Mouse (Mus musculus) frontal cortex, adult 2 months (tissue): ENCODE results near the gene Emc6. TPM values are rescaled to one million over a fixed set of nuclear protein-coding genes. Genes with fewer than 3 reads are reported as not detected.
A peak's percentile ranks its signal among the peaks of the same experiment; 100 is the strongest.

Experiments
- DNase-seq, 2 experiments: peaks; one replicate each; pipeline ENCODE4 v3.0.0; 2022; ENCODE audit warnings: low spot score in 1 of 2; ENCODE audit errors: extremely low spot score in 1 of 2
- polyA plus RNA-seq: library from polyadenylated mRNA; depleted of rRNA; stranded (reverse); fragments of >200 nt; gene quantifications from 2 replicates; pipeline ENCODE4 v1.2.3, GENCODE M21; 2012; rRNA removed

Gene Emc6
- 63.0 and 66.5 TPM in 2 replicates for polyA plus RNA-seq

DNA sequence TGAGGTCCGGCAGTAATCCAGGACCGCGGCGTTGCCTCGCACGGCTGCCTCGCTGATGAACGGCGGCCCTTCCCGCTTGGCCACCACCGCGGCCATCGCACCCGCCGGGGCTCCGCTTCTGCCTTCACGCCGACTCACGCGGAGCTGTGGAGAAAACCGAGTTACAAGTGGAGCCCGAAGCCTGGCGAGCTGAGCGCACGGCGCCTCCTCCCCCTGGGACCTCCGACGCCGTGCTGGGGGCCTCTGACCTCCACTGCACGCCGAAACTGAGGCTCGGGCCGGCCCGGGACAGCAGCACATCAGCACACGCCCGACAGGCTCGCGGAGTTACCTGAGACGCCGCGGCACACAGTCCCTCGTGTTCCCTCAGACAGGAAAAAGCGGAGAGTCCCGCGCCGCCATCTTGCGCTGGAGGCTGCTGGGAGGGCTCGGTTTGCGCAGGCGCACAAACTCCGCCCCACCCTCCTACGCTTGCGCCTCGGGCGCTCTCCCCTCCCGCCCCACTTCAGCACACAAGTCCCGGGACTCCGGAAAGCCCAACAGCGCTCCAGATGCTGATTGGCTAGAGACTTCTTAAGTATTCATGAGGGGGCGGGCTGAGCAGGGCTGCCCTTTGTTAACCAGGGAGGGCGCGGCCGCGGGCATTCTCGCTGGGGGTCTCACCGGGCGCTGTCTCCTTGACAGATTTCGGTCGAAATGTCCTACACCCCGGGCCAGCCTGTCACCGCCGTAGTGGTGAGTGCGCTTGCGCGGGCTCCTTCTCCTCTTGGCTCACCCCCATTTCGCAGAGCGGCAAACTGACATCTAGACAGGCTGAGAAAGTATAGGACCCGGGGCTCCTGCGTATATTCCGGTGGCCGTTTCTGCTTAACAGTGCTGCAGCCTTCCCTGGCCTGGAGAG lies at the start of gene Emc6, which contains the start of gene Tax1bp3:
Gene Emc6, minus strand, starts transcription at position 430 of the 901 bp plus-strand sequence.
Gene Tax1bp3, plus strand, starts transcription at position 476 of the 901 bp plus-strand sequence.
- DNase-seq: peak; percentile 90 to 96

DNA sequence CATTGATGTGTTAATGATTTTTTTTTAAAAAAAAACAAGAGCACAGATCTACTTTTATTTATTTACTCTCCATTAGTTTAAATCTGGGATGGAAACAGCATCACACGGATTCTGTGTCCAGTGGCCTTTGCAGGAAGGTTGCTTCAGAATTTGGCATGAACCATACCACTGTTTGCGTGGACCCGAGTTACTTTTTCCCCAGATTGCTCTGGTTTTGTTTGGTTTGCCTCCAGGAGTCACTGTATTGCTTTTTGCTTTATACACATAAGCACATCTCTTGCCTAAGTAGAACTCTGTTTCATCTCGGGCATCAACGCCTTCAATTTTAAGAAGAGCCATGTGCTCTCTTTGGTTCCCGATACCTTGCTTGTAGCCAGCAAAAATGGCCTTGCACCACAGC lies 49.0 kb upstream of the Emc6 start:
- DNase-seq: no peak

DNA sequence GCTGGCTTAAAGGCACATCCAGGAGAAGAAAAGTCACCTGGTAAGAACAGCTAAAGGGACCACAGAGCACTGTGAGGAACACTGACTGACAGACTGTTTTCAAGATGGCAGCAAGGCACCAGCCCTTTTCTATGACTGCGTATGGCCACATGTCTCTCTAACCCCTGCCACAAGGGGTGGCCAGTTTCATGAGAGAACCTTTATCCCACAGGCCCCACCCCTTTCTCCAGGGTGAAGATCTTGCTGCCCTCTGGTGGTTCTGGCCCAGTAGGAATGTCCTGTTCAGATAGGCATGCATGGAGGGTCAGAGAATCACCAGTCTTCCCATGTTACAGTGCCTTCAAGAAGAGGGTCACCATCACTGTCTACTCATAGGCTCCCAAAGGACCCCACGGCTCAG lies 47.1 kb upstream of the Emc6 start:
- peak in 1 of 2 experiments; percentile 8 for DNase-seq

DNA sequence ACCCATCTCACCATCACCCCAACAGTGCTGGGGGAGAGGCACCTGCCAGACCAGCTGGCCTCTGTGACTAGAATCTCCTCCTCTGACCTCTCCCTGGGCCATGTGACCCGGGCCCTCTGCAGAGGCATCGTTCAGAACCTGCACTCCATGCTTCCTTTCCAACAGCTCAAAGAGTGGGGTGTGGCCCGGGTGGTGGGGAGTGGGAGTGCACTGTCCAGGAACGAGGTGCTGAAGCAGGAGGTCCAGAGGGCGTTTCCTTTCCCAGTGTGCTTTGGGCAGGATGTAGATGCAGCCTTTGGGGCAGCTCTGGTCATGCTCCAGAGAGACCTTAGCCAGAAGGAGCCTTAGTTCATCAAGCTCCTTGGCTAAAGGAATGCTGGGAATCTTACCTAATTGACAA lies 46.0 kb upstream of the Emc6 start:
- no peak for DNase-seq

DNA sequence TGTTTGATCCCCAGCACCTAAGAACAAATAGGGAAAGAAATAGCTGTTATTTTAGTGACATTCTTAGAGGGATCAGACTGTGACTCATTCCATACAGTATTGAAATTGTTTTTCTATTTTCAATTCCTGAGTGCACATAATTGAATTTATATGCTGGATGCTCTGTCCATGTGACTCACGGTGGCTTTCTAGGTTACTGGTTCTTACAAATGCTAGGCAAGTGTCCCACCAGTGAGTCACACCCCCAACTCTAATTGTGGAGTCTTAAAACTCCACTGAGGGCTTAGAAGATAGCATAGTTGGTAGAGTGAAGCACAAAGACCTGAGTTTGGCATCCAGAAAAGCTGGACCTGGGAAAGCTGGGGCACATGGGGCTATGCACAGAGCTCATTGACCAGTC lies 43.8 kb upstream of the Emc6 start:
- no peak for DNase-seq

DNA sequence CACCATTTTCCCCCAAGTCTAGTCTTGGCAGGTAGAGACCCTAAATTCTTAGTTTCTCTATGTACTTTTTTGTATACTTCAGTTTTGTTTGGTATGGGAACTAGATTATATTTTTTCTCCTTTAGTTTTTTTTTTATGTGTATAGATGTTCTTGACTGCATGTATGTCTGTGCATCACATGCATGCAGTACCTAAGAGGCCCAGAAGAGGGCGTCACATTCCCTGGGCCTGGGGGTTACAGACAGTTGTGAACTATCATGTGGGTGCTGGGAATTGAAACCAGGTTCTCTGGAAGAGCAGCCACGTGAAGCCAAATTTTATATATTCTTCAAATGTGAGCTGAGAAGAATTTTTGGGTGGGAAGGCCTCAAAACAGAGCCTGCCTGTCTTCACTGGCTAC lies 42.8 kb upstream of the Emc6 start:
- no peak for DNase-seq

DNA sequence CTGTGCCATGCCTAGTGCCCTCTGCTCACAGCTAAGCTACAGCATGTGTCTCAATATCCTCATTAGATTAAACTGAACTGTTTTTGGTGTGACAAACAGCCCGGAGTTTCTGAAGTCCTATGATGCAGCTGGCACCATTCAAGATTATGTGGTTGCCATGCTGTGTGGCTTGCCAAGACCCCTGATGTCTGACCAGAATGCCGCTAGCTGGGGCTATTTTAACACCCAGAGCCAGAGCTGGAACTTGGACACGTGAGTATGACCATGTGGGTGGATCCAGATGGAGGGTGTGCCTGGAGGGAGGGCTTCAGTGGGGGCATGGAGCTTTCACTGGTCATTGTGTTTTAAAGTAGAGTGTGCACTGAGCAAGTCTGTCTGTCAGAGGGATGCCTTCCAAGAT lies 37.1 kb upstream of the Emc6 start:
- no peak for DNase-seq

DNA sequence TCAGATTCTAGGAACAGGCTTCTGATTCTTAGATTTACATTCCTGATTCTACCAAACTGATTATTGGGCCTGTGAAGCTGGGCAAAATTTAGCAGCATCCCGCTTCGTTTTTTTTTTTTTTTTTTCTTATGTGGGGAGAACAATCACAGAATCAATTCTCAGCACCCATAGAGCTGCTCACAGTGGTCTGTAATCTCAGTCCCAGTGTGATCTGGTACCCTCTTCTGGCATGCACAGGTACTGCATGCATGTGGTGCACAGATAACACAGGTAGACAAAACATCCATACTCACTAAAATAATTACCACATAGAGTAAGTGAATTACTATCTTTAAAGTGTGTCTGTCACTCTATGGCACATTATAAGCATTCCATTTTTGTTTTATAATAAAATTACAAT lies 30.8 kb upstream of the Emc6 start:
- DNase-seq: no peak

DNA sequence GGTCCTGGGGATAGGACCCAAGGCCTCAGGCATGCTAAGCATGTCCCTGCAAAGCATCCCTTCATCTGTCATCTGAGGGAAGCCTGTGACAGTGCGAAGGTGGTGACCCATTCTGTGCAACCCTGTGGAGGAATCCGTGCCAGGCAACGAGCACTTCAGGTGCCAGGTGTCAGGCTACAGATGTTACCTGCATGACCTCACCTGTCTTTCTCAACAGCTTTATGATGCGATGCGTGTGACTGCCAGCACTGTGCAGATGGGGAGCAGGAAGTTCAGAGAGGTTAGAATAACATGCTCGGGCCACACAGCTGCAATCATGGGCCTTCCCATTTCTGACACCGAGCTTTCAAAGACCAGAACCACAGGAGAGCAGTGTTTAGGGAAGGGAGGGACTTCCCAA lies 28.4 kb upstream of the Emc6 start:
- DNase-seq: no peak

DNA sequence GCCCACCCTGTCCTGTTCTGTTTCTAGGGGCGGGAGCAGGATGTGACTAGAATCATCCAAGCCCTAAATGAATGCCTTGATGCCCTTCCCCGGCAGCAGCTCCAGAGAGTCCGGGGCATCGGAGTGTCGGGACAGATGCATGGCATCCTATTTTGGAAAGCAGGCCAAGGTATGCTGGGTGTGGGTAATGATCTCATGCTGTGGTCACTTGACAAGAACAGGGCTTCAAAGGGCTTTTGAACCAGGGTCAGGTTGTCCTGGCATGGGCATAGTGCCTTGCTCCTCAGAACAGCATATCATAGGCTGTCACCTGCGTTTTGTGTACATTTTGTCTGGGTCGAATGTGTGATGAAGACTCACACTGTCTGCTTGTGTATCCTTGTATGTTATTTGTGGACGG lies 27.1 kb upstream of the Emc6 start:
- no peak for DNase-seq

DNA sequence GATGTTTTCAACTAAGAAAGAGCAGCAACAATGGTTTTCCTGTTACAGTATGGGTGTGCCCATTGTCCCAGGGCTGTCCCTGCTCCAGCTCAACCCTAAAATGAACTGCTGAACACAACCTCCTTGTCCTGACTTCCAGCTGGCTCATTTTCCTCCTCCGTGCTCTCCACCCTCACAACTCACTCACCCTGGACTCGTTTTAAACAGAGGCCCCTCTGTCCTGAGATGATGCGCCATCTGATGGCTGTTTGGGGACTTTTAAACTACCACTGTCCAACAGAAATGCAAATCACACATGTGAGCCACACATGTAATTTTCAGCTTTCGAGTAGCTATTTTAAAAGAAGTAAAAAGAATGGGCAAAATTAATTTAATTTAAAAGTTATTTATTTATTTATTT lies 24.8 kb upstream of the Emc6 start:
- no peak for DNase-seq

DNA sequence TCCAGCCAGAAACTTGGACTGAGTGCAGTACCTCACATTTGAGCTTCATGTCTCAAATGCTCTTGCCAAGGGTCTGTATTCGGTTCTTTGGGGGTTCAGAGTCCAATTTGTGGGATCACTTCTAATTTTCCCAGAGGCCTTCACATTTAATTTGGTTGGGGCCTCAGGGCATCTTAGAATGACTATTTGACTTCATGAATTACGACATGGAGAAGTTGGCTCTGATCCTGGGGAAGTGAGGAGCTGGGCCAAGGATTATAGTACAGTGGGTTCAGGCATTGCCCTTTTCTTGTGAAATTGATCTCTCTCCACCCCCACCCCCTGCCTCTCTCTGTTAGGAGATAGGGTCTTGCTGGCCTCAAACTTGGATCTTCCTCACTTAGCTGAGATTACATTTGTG lies 24.2 kb upstream of the Emc6 start:
- no peak for DNase-seq

DNA sequence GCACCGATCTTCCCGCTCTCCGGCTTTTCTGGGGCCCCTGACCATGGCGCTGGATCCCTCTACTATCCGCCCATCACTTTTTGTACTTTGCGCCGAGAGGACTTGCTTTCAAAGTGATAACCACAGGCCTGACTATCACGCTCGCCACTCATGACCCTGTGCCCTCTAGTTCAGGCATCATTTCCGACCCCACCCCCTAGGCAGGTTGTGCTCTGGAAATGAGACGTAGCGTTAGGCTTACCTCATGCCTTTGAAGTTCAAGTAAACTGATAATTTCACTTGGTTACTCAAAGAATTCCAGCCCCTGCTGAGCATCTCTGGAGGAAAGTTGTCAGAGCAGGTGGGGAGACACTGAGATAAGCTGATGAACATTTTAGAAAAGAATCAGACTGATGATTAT lies 23.0 kb upstream of the Emc6 start:
- DNase-seq: no peak

DNA sequence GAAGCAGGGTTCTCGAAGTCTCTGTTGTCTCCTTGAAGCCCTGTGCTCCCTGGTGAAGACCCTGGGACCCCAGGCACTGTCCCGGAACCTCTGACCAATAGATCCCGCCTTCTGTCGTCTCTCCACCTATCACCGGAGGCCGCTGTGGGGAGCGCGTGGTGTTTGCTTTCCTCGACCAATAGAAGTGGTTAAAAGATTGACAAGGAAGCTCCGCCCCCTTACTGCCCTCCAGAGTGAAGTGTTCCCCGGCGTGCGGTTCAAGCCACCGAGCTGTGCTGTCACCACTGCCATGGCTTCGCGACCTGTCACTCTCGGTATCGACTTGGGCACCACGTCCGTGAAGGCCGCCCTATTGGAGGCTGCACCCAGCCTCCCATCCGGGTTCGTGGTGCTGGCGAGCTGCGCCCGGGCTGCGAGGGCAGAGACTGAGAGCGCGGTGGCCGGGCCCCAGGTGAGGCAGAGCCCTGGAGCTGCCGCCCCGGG lies 22.4 kb upstream of the Emc6 start, which contains the start of gene Shpk:
Gene Shpk, plus strand, starts transcription at position 231 of the 483 bp plus-strand sequence.
- peak; percentile 94 to 97 for DNase-seq

DNA sequence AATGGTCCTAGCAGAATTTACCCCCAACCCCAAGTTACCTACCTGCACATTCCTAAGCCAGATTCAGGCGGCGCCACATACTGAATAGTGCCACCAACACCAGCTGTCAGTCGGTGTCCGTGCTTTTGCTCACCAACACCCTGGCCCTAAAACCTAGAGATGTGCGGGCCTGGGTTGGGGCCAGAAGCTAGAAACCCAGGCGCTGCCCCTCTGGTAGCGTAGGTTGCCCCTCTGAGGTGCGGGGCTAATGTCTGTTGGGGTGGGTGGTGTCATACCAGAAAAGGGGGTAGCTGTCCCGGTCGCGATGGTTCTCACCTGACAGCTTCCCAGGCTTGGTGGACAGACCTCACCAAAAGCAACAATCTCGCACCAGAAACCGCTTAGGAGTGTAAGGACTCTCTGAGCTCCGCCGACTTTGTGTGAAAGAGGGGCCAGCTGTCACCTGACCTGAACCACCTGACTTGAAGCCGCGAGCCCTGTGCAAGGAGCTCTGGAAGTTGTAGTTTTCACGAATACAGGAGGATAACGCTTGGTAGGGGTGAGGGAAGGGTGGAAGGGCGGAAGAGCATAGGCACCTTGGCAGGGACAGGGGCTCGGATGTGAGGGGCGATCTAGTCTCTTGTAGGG lies 21.9 kb upstream of the Emc6 start, which contains the start of gene Ctns:
Gene Ctns, minus strand, starts transcription at position 440 of the 627 bp plus-strand sequence.
- DNase-seq: peak; percentile 84 to 89

DNA sequence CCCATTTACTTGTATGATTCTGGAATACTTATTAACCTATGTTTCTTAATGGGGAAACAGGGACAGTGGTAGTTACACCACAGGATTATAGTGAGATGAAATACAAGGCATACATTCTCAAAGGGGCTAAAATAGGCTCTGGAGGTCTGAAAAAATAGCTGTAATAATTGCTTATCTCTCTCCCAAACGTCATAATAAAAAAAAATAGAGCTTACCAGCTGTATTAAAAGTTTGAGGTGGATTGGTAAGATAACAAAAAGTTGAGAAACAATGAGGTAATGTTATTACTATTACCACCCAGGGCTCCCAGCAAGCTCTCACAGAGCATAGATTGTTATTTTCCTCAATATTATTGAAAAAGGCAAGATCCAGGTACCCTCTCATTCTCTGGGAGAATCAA lies 21.4 kb upstream of the Emc6 start:
- DNase-seq: no peak

DNA sequence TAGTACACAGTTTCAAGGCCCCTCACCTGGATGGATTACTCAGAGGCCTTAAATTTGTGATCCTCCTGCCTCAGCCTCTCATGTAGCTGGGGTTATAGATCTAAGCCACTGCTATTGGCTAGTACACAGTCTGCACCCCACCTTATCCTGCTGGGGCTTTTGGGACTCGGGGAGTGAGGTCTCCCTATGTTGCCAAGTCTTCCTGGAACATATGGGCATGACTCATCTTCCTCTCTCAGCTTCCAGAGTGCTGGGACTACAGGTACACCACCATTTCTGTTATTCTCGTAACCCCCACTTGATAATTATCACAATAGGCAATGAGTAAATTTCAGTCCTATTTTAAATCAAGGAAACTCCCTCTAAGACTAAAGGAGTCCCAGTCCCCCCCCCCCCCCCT lies 17.6 kb upstream of the Emc6 start:
- no peak for DNase-seq

DNA sequence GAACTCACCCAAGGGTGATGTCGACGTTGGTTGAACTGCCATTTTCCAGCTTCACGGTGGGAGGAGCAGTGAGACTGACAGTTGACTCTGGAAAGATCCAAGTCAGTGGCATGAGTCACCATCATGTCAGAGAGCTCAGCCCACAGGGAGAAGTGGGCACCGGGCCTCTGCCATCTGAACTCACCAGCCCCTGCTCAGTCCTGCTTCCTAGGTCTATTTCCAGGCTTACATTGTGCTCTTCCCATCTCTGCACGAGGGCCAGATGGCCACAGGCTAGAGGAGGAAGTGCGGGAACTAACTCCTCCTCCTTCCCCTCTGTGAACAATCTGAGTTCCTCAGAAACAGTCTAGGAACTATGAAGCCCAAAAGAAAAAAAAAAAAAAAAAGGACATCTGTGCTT lies 16.2 kb upstream of the Emc6 start:
- no peak for DNase-seq

DNA sequence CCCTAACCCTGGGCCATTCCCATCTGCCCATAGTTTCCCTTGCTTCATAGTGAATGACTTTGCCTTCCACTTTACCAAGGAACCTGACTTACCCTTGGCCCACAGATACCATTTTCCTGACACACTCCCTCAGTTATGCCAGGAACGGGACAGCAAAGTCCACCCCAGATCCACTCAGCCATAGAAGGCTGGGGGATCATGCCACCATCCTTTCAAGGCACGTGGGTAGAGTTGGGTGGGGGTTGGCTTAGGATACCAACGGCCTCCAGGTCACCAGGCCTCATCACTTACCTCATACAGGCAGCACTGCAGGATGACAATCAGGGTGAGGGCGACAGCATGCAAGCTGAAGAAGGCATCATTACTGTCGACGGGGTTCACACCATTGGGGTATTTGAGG lies 10.4 kb upstream of the Emc6 start:
- DNase-seq: no peak

DNA sequence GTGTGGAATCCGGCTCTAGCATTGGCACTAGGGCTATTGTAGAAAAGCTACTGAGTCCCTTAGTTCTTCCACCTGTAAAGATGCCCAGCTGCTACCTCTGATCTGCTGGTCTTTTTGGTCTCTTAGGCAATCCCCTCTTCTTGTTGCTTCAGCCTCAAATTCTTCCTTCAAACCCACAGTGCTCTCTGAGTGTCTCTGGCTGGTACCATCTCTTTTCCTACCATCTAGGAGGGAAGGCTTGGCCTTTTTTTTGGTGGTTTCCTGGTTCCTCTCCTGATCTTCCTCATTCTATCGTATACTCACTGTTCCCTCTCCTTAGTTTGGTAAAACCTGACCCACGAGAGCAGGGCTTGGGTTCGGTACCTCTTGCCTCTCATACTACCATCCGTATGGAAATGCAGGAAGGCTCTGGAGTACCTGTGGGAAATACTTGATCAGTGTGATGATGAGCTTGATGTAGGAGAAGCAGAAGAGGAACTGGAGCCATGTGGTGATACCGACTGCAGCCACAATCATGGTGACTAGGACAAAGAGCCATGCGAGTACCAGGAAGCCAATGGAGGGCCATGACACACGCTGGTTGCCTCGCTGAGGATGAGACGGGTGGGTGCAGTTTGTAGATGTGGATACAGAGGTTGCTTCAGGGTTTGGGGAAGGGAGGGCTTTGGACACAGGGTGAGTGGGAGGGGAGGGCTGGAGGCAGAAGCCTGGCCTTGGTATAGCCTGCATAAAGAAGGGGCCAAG lies 9.2 kb upstream of the Emc6 start:
- DNase-seq: no peak

DNA sequence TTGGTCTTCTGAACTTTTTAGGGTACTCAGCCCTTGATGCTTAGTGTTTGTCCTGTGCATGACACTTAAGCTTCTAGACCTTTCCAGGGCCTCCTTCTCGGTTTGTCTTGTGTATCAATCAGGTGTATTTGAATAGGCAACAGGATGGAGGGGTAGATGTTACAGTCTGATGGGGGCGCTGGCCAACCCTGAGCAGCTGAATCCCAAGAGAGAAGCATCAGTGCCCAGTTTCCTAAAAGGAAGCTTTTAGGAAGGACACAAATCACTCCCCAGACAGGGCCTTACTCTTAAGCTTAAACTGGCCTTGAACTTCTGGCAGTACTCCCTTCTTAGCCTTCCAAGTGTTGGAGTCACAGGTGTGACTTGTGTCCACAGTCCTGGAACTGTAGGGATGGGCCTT lies 1.1 kb upstream of the Emc6 start:
- DNase-seq: no peak
